ENCODE assay signal across 23 mouse cellular contexts in the genomic region with DNA sequence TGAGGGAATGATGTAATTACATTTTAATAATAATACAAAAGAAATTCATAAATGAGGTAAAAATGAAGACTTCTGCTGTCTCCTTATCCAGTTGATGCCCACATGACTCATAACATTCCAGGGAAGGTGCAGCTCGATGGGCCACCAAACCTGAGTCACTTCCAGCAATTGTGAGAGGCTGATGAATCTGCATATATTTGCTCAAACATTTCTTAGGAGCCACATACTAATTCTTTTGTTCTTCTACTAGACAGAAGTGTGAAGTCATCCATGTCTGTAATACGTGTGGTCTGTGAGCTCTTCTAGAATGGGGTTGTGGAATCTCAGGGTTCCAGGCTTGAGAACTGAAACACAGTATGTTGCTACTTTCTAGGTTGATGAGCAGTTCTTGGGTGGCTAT.
"Had no signal": no experiment of that assay in that cellular context is flagged by ENCODE, and none has a peak within 500 bp of the region (broad histone marks: within the 10 kb centered on the region; RNA-seq: fewer than 3 reads in every experiment).

No protein-coding gene starts in this region.

- H3K36me3 ChIP-seq: heart, embryonic 13.5 days; heart, embryonic 15.5 days; hindbrain, embryonic 12.5 days; intestine, embryonic 15.5 days; limb, embryonic 10.5 days; limb, embryonic 12.5 days; liver, embryonic 13.5 days; liver, embryonic 15.5 days had no signal

- H3K27me3 ChIP-seq: heart, embryonic 15.5 days; intestine, embryonic 15.5 days; liver, embryonic 13.5 days; liver, embryonic 15.5 days had no signal

- H3K4me1 ChIP-seq: heart, embryonic 13.5 days; heart, embryonic 15.5 days; hindbrain, embryonic 12.5 days; intestine, embryonic 15.5 days; limb, embryonic 10.5 days; limb, embryonic 12.5 days; liver, embryonic 13.5 days; liver, embryonic 15.5 days had no signal

- H3K27ac ChIP-seq: heart, adult 2 months; heart, embryonic 13.5 days; heart, embryonic 15.5 days; hindbrain, embryonic 12.5 days; hindbrain, embryonic 14.5 days; intestine, embryonic 15.5 days; left cerebral cortex, adult 2 months; limb, embryonic 10.5 days; limb, embryonic 12.5 days; liver, embryonic 13.5 days; liver, embryonic 15.5 days had no signal

- H3K9me3 ChIP-seq: heart, embryonic 13.5 days; heart, embryonic 15.5 days; hindbrain, embryonic 12.5 days; intestine, embryonic 15.5 days; limb, embryonic 10.5 days; limb, embryonic 12.5 days; liver, embryonic 13.5 days; liver, embryonic 15.5 days had no signal

- H3K4me3 ChIP-seq: heart, adult 2 months; heart, embryonic 13.5 days; heart, embryonic 15.5 days; hindbrain, embryonic 12.5 days; intestine, embryonic 15.5 days; left cerebral cortex, adult 2 months; limb, embryonic 10.5 days; limb, embryonic 12.5 days; liver, embryonic 13.5 days; liver, embryonic 15.5 days had no signal

- DNase-seq: gastrocnemius, postnatal 14 days; gastrocnemius, postnatal 36 days; heart, adult 11 months; heart, adult 2 months; heart, postnatal 14 days; heart, postnatal 36 days; kidney, adult 18-20 months; kidney, adult 8-10 months; kidney, postnatal 10 days; kidney, postnatal 25 days; kidney, postnatal 4 days; layer of hippocampus, adult 9-11 months; liver; liver, embryonic 13.5 days had no signal
